Mouse (Mus musculus) thymus, adult 2 months (tissue): ENCODE data around the gene Hoxa5.

ENCODE experiments used
- CTCF ChIP-seq: fragments of 200-500 bp; IDR thresholded peaks from 2 replicates; pipeline ENCODE4 v1.5.1; 2012; ENCODE audit warnings: mild to moderate bottlenecking, control low read depth, low read length, moderate library complexity, borderline replicate concordance; ENCODE audit not compliant: control insufficient read depth, poor library complexity, insufficient read depth; ENCODE audit errors: extremely low read depth
- POLR2A ChIP-seq: fragments of 200-500 bp; IDR thresholded peaks from 2 replicates; pipeline ENCODE4 v1.6.1; 2012; ENCODE audit warnings: mild to moderate bottlenecking, low read length, control low read depth, moderate library complexity; ENCODE audit not compliant: control insufficient read depth, poor library complexity, insufficient read depth; ENCODE audit errors: extremely low read depth

- TF ChIP-seq CTCF (no peak), POLR2A (no peak)
Measured at GRCm38 (mm10) chr6:52175864-52176263, 28.5 kb downstream of the Hoxa5 start.
